Mouse (Mus musculus) mesoderm, embryonic 11.5 days (tissue): ENCODE measurements at regions not wholly inside any gene's neighbourhood (a gene's known extent, or its start where the extent isn't known, plus 50 kb on each side); places are given as distances from the start of the nearest gene placed in this dataset.

Source experiments
- DNase-seq: peaks from one replicate; pipeline ENCODE4 v3.0.0-alpha.2; 2012; ENCODE audit warnings: low read depth, low spot score

- DNase-seq: no peak
Measured at GRCm38 (mm10) chr10:61034056-61034455, 55.1 kb upstream of the Pcbd1 start.

GRCm38 (mm10) chr10:61028598-61028997, 60.5 kb upstream of the Pcbd1 start:
- no peak for DNase-seq

- DNase-seq: no peak
Measured at GRCm38 (mm10) chr10:61027215-61027614, 61.9 kb upstream of the Pcbd1 start.

GRCm38 (mm10) chr10:61025061-61025460, 64.1 kb upstream of the Pcbd1 start:
- no peak for DNase-seq

GRCm38 (mm10) chr10:61024166-61024565, 65.0 kb upstream of the Pcbd1 start:
- no peak for DNase-seq

- DNase-seq: peak; percentile 67
Measured at GRCm38 (mm10) chr10:61023431-61023830, 65.7 kb upstream of the Pcbd1 start.

- no peak for DNase-seq
Measured at GRCm38 (mm10) chr10:61019566-61019965, 69.6 kb upstream of the Pcbd1 start.

GRCm38 (mm10) chr10:61012199-61012695, 76.9 kb upstream of the Pcbd1 start:
- DNase-seq: peak; percentile 16

GRCm38 (mm10) chr10:61010697-61011096, 78.4 kb upstream of the Pcbd1 start:
- no peak for DNase-seq

GRCm38 (mm10) chr10:61007403-61007802, 81.7 kb upstream of the Pcbd1 start:
- DNase-seq: no peak

GRCm38 (mm10) chr10:61001745-61002160, 87.4 kb upstream of the Pcbd1 start:
- no peak for DNase-seq

- DNase-seq: no peak
Measured at GRCm38 (mm10) chr10:60997393-60997792, 91.7 kb upstream of the Pcbd1 start.

GRCm38 (mm10) chr10:60995908-60996640, 93.1 kb upstream of the Pcbd1 start:
- no peak for DNase-seq

GRCm38 (mm10) chr10:60985109-60985576, 104.0 kb upstream of the Pcbd1 start:
- DNase-seq: peak; percentile 76

GRCm38 (mm10) chr10:60981770-60982169, 107.4 kb upstream of the Pcbd1 start:
- DNase-seq: peak; percentile 50

GRCm38 (mm10) chr10:60973615-60974014, 115.5 kb upstream of the Pcbd1 start:
- no peak for DNase-seq

- DNase-seq: no peak
Measured at GRCm38 (mm10) chr10:60964843-60965242, 124.3 kb upstream of the Pcbd1 start.

GRCm38 (mm10) chr10:60957820-60958233, 126.4 kb upstream of the Unc5b start:
- no peak for DNase-seq

- peak; percentile 45 for DNase-seq
Measured at GRCm38 (mm10) chr10:60955467-60955866, 124.1 kb upstream of the Unc5b start.

GRCm38 (mm10) chr10:60952495-60952894, 121.1 kb upstream of the Unc5b start:
- no peak for DNase-seq

- DNase-seq: no peak
Measured at GRCm38 (mm10) chr10:60948983-60949677, 117.7 kb upstream of the Unc5b start.

GRCm38 (mm10) chr10:60943074-60943473, 111.7 kb upstream of the Unc5b start:
- peak; percentile 34 for DNase-seq

- no peak for DNase-seq
Measured at GRCm38 (mm10) chr10:60938749-60939148, 107.4 kb upstream of the Unc5b start.
